Mouse (Mus musculus): Measurements from ENCODE around the gene Wnt7b. TPM values are rescaled to one million over a fixed set of nuclear protein-coding genes. Genes with fewer than 3 reads are reported as not detected.

The Wnt7b gene
- polyA plus RNA-seq, 1 experiment from 2014 or later: 31.2 TPM

Other genes with a start within 250 kb of the Wnt7b start
- gene Atxn10, start 246.2 kb downstream of the Wnt7b start, polyA plus RNA-seq (2016; fragmentation: Nextera tagmentation; extraction: Ambion mirVana): 320 and 323 TPM in 2 replicates
- gene 7530416G11Rik, start 79.2 kb downstream of the Wnt7b start, polyA plus RNA-seq (2016; fragmentation: Nextera tagmentation; extraction: Ambion mirVana): not detected in 2 replicates
- 1.9 and 2.4 TPM in 2 replicates for gene Ppara, start 152.5 kb upstream of the Wnt7b start, polyA plus RNA-seq (2016; fragmentation: Nextera tagmentation; extraction: Ambion mirVana)
- 22.8 and 24.5 TPM in 2 replicates for gene Cdpf1, start 229.2 kb upstream of the Wnt7b start, polyA plus RNA-seq (2016; fragmentation: Nextera tagmentation; extraction: Ambion mirVana)
- gene Pkdrej, start 239.3 kb upstream of the Wnt7b start, polyA plus RNA-seq (2016; fragmentation: Nextera tagmentation; extraction: Ambion mirVana): 0.12 and 0.13 TPM in 2 replicates
- 4.9 and 5.3 TPM in 2 replicates for gene Ttc38, start 249.8 kb upstream of the Wnt7b start, polyA plus RNA-seq (2016; fragmentation: Nextera tagmentation; extraction: Ambion mirVana)

Data from limb, embryonic 12.5 days (tissue).